Mouse (Mus musculus): ENCODE measurements around the gene Slco1c1. TPM values are rescaled to one million over a fixed set of nuclear protein-coding genes. Genes with fewer than 3 reads are reported as not detected.

Slco1c1 gene
- not detected for total RNA-seq (2018; cell fraction: chromatin; rRNA removed)
- not detected for total RNA-seq (2018; cell fraction: cytosol; rRNA removed)
- not detected for total RNA-seq (2018; cell fraction: nucleus; rRNA removed)
- not detected in 3 replicates for polyA plus RNA-seq (2018)

DNA sequence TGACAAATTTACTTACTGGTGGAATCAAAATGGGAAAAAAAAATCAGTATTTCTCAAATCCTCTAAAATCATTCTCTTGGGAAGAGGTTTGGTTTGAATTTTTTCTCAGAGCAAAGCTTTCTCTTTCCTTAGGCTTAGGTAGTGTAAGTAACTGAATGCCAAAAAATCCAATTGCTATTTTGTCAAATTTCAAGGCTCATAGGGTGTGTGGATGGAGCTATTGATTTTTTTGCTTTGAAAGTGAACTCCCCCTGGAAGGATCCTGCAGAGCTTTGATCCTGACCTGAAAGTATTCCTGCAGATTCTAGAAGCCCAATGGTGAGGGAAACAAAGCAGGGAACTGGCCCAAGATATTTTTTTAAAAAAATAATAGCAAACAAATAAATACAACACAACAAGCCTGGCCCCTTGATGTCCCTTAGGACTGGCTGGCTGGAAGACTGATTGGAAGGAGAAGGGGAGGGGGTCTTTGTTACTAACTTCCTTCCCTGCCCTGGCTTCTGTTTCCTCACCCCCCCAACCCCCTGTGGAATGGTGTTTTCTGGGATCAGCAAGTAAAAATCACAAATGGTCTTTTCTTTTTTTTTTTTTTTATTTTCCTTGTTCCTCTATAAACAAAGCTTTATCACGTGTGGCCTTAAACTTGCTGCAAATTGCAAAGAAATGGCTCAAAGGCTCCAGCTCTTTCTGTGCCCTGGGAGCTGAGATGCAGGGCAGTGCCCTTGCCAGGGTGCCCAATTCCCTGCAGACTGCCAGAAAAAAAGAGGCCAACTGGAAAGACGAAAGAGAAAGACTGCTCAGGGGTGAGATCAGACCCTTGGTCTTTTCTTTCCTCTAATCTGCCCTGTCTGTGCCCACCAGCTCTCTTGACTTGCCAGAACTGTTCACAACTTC is at the start of gene Slco1c1:
Gene Slco1c1 (plus strand): TSS at position 622 of the 894 bp plus-strand sequence.
- Histone ChIP-seq H3K79me2 (ENCODE audit: inconsistent target) (no peaks in the 10 kb centered on the region), H3K4me3 (ENCODE audit: inconsistent target) (no peak within 1 kb of the TSS), H3K27ac (no peak within 1 kb of the TSS), H3K36me3 (ENCODE audit: inconsistent target) (no peaks in the 10 kb centered on the region)
- WGBS (ENCODE audit: missing documents) = 51% methylated on average over 2 of the region's 2 CpGs

DNA sequence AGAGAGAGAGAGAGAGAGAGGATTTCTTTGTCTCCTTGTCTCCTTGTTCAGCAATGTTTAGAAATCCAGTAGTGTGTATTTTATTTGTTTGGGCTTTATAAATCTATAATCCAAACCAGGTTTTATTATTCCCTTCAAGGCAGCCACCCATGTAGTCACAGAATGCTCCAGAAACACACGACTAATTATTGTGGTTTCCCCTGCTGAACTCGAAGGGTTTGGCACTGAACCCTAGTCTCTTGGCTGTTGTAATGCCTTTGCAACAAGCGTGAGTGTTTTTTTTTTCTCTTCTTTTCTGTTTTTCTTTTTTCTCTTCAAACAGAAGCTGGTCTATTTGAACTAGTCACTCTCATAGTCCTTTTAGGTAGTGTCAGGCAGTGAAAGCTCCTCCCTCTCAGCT is 49.5 kb upstream of the Slco1c1 start:
- H3K36me3 ChIP-seq (ENCODE audit: inconsistent target) = no peaks in the 10 kb centered on the region
- H3K27ac ChIP-seq = no peak overlapping the region
- 7% methylated on average over 3 of the region's 3 CpGs for WGBS (ENCODE audit: missing documents)
- H3K79me2 ChIP-seq (ENCODE audit: inconsistent target) = no peaks in the 10 kb centered on the region
- H3K4me3 ChIP-seq (ENCODE audit: inconsistent target) = no peak overlapping the region

DNA sequence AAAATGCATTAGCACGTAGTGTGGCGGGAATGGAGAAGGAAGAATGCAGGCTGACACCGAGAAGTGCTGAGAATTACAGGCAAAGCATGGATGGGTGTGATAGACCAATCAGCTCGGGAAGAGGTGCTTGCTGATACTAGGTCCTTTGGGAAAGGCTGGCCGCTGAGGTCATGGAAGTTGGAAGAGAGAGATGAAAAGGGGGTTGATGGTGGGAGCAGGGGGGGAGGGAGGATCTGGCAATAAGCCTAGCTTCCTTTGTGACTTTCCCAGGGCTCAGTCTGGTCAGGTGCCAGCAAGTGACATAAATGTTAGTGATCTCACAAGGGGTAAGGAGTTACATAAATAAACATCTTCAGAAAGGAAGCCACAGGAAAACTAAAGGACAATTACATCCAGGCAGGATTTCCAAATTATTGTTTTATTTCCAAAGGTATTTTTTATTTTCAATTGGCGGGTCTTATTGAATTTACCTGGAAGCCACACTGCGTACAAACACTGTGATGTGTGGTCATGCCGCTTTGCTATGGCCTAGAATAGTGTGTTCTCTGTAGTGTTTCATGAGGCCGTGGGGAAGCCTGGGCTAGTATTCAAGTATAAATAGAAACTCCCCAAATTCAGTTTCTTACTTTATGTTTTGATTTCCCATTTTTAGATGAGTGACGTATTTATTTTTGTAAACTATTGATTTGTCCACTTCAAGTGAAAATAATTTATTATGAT is 38.7 kb upstream of the Slco1c1 start:
- Histone ChIP-seq H3K79me2 (ENCODE audit: inconsistent target) (no peaks in the 10 kb centered on the region), H3K4me3 (ENCODE audit: inconsistent target) (no peak overlapping the region), H3K36me3 (ENCODE audit: inconsistent target) (no peaks in the 10 kb centered on the region), H3K27ac (no peak overlapping the region)
- 79% methylated on average over 10 of the region's 10 CpGs for WGBS (ENCODE audit: missing documents)

DNA sequence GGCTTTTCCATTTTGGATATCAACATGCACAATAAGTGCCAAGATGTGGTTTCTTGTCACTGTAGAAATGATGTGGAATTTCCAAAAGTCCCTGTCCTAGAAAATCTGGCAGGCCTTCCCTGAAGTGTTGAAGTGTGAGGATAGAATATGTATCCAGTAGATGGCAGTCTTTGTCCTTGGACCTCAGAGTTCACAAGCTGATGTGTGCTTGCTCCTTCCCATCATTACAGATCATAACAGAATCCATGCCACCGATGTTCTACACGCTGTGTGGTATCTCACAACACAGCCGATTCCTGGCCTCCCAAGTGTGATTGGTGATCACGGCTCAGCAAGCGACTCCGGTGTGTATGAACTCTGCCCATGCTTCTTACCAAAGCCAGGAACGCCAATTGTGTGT is 36.9 kb upstream of the Slco1c1 start:
- no peaks in the 10 kb centered on the region for H3K79me2 ChIP-seq (ENCODE audit: inconsistent target)
- H3K4me3 ChIP-seq (ENCODE audit: inconsistent target) = no peak overlapping the region
- whole genome bisulfite sequencing (ENCODE audit: missing documents) = 90% methylated on average over 7 of the region's 7 CpGs
- no peak overlapping the region for H3K27ac ChIP-seq
- H3K36me3 ChIP-seq (ENCODE audit: inconsistent target) = no peaks in the 10 kb centered on the region

DNA sequence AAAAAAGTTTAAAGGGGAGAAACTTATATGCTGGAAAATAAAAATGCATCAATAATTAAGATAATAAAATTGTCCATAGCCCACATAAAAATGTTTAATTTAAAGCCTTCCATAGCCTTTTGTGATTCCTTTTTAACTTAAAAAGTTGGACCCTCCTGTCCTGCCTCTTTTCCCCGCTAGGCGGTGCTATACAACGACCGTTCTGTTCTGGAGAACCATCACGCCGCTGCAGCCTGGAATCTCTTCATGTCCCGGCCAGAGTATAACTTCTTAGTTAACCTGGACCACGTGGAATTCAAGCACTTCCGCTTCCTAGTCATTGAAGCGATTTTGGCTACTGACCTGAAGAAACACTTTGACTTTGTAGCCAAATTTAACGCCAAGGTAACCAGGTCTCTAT is 35.5 kb upstream of the Slco1c1 start:
- H3K4me3 ChIP-seq (ENCODE audit: inconsistent target) = no peak overlapping the region
- no peaks in the 10 kb centered on the region for H3K36me3 ChIP-seq (ENCODE audit: inconsistent target)
- H3K27ac ChIP-seq = no peak overlapping the region
- WGBS (ENCODE audit: missing documents) = 18% methylated on average over 11 of the region's 11 CpGs
- H3K79me2 ChIP-seq (ENCODE audit: inconsistent target) = no peaks in the 10 kb centered on the region

DNA sequence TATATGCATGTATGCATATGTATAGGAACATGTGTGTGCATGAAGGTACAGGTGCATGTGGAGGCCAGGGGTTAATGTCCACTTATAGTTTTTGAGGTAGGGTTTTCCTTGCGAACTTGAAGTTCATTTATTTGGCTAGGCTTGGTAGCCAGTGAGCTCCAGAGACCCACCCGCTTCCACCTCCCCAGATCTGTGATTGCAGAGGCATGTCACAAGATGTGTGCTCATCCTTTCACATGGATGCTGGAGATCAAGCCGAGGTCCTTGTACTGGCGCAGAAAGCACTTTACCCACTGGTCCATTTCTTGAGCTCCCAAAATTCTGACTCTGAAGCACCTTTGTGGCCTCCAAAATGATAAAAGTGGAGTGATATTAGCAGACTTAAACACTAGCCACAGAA is 29.3 kb upstream of the Slco1c1 start:
- 84% methylated on average over 4 of the region's 4 CpGs for WGBS (ENCODE audit: missing documents)

DNA sequence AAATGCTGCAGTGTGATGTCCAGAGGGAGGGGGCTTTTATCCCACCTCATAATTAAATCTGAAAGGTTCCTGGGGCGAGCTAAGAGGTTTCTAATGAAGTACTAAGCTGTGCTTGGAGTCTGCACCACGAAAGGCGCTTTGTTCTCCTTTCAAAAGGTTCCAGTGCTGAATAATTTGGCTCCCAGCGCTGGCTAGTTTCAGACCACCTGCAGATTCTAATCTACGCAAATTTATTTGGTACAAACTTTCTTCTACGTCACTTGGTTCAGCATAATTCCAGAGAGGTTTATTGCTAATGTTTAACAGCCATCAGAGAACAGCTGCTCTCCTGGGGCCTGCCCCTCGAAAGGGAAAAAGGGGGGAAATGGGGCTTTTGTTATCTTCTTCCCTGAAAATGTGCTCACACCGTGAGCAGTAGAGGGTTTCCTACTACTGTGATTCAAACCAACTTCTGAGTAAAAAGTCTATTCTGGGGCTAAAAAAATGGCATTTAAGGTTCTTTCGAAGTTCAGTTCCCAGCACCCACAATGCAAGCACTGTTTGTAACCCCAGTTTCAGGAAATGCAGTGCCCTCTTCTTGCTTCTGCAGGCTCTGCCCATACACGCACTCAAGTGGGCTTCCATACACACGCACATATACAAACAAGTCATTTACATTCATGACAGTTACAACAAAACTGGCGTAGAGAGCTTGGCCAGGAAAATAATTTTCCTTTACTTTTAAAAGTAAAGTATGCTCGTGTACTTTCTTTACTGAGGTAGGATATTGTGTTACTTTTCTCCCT is 28.3 kb upstream of the Slco1c1 start:
- Histone ChIP-seq H3K79me2 (ENCODE audit: inconsistent target) (no peaks in the 10 kb centered on the region), H3K4me3 (ENCODE audit: inconsistent target) (no peak overlapping the region), H3K36me3 (ENCODE audit: inconsistent target) (no peaks in the 10 kb centered on the region), H3K27ac (no peak overlapping the region)
- WGBS (ENCODE audit: missing documents) = 78% methylated on average over 13 of the region's 13 CpGs

More for the DNA sequence above, 29.3 kb upstream of the Slco1c1 start:
- Histone ChIP-seq H3K27ac (no peak overlapping the region), H3K36me3 (ENCODE audit: inconsistent target) (no peaks in the 10 kb centered on the region), H3K79me2 (ENCODE audit: inconsistent target) (no peaks in the 10 kb centered on the region), H3K4me3 (ENCODE audit: inconsistent target) (no peak overlapping the region)

DNA sequence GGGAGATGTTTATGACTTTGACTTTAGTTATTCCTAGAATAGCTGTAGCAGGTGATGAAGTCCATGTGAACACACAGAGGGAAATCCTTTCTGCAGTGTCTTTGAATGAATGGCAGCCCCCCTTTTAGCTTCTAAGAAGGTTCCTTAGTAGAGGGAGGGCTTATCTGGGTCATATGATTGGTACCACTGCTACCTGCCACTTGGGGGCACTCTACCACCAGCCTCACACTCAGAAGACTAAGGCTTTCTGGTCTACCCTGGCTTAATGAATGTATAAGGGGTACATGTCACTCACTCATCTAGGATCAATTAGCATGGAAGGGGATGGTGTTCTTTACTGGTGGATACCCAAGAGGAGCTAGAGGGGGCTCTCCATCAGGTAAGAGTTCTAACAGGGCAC is 24.7 kb upstream of the Slco1c1 start:
- no peak overlapping the region for H3K27ac ChIP-seq
- H3K36me3 ChIP-seq (ENCODE audit: inconsistent target) = no peaks in the 10 kb centered on the region
- H3K79me2 ChIP-seq (ENCODE audit: inconsistent target) = no peaks in the 10 kb centered on the region
- H3K4me3 ChIP-seq (ENCODE audit: inconsistent target) = no peak overlapping the region

DNA sequence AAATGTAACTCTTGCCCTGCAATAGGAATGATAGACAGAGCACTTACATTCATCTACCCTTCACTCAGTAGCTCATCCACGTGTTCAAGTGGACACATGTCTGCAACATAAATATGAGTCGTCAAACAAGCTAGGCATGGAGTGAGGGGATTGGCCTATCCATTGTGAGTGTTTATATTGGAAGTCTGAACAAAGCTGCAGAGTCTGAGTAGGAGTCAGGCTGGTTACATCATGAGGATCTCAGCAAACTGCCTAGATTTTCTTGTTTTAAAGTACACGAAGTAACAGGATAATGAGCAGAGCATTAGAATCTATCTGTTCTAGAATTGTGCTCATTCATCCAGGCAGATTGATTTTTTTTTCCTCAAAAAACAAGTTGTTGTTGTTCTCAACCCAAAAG is 23.0 kb upstream of the Slco1c1 start:
- Histone ChIP-seq H3K36me3 (ENCODE audit: inconsistent target) (no peaks in the 10 kb centered on the region), H3K79me2 (ENCODE audit: inconsistent target) (no peaks in the 10 kb centered on the region), H3K27ac (no peak overlapping the region), H3K4me3 (ENCODE audit: inconsistent target) (no peak overlapping the region)
- WGBS (ENCODE audit: missing documents) = 87% methylated on average over 3 of the region's 3 CpGs

DNA sequence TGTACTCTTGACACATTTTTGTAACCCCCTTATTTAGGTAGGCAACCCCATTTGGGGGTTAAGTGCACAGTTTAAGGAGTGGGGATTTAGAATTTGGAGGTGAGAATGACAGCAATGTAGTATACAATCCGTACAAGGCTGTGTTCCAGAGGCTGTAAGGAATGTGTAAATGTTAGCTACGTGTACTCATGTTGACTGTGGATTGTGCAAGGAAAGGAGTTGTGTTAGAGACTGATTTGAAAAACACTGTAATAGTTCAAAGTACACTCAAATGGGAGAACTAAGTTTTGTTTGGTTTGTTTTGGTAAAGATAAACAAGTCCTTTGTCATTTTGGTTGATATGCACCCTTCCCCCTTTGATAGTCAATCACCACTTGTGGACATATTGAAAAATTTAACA is 1.6 kb upstream of the Slco1c1 start:
- no peak overlapping the region for H3K4me3 ChIP-seq (ENCODE audit: inconsistent target)
- WGBS (ENCODE audit: missing documents) = 78% methylated on average over 2 of the region's 2 CpGs
- H3K79me2 ChIP-seq (ENCODE audit: inconsistent target) = no peaks in the 10 kb centered on the region
- no peaks in the 10 kb centered on the region for H3K36me3 ChIP-seq (ENCODE audit: inconsistent target)
- no peak overlapping the region for H3K27ac ChIP-seq

DNA sequence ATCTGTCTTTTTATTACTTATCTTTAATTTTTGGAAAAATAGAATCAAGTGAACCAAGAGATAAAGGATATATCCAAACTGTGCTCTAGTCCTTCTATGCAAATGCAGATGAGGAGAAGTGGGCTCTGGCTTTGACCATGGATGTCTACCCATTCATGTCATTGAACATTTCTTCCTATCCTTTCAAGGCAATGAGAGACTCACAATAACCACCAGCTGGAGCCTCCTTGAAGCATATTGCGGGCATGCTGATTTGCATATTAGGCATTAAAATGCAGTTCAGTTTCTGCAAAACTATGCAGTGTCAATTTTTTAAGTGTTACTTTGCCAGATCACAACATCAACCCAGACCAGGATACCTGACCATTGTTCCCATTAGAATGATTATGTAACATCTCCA is 1.6 kb downstream of the Slco1c1 start:
- Histone ChIP-seq H3K36me3 (ENCODE audit: inconsistent target) (no peaks in the 10 kb centered on the region), H3K79me2 (ENCODE audit: inconsistent target) (no peaks in the 10 kb centered on the region), H3K4me3 (ENCODE audit: inconsistent target) (no peak overlapping the region), H3K27ac (no peak overlapping the region)
- 88% methylated on average over 1 of the region's 1 CpGs for WGBS (ENCODE audit: missing documents)

DNA sequence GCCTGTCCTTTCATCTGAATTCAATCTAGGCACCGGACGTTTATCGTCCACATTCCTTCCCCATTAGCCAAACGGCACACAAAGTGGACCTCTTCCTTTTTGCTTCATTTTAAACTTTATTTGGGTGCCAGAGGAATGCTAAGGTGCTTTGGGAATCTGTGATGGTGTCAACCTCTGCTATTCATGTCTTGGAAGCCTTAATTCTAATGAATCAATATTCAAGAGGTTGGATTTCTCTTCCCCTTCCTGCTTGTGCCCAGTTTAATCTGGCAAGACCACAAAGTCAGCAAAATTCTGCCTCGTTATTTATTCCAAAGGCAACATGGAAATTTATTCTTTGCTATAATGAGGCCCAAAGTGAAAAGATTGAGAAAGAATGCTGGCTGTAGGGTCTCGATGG is 6.7 kb downstream of the Slco1c1 start:
- Histone ChIP-seq H3K27ac (no peak overlapping the region), H3K36me3 (ENCODE audit: inconsistent target) (no peaks in the 10 kb centered on the region), H3K4me3 (ENCODE audit: inconsistent target) (no peak overlapping the region), H3K79me2 (ENCODE audit: inconsistent target) (no peaks in the 10 kb centered on the region)
- WGBS (ENCODE audit: missing documents) = 86% methylated on average over 6 of the region's 6 CpGs

DNA sequence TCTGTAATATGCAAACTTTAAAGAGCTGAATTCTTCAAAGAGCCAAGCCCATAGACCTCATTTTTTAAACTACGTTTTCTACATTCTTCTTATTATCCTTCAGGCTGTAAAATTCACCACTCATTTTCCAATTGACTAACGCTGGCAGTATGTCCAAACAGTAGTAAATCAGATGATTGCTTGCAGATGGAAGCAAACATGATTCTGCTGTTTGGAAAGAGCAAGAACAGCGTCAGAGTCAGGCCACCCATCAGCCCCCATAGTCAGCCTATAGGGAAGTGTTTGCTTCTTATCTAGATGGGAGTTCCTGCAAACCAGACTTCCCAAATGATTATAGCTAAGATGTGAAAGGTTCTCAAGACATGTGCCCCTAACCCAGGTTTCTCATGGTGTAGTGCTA is 13.1 kb downstream of the Slco1c1 start:
- H3K36me3 ChIP-seq (ENCODE audit: inconsistent target) = no peaks in the 10 kb centered on the region
- H3K4me3 ChIP-seq (ENCODE audit: inconsistent target) = no peak overlapping the region
- 46% methylated on average over 3 of the region's 3 CpGs for WGBS (ENCODE audit: missing documents)
- no peaks in the 10 kb centered on the region for H3K79me2 ChIP-seq (ENCODE audit: inconsistent target)
- H3K27ac ChIP-seq = no peak overlapping the region

DNA sequence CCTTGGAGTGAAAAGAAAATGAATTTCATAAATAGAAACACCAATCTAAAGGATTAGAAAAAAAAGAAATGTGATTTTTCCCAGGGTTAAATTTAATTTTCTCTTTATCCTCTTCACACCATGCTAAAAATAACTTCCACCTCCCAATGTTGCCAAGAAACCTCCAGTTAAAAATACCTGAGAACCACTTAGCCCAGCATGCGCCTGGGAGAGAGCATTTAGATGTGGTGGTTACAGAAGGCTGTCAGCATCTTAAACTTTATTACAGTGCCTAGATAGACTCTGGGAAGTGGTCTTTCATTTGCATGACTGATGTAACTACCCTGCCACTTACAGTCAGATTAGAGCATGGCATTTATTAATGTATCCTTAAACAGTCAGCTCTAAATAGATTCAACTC is 17.0 kb downstream of the Slco1c1 start:
- H3K4me3 ChIP-seq (ENCODE audit: inconsistent target) = no peak overlapping the region
- H3K27ac ChIP-seq = no peak overlapping the region
- 78% methylated on average over 1 of the region's 1 CpGs for WGBS (ENCODE audit: missing documents)
- H3K79me2 ChIP-seq (ENCODE audit: inconsistent target) = no peaks in the 10 kb centered on the region
- H3K36me3 ChIP-seq (ENCODE audit: inconsistent target) = no peaks in the 10 kb centered on the region

Measured in macrophage (primary cell).